Mouse (Mus musculus): ENCODE measurements at regions not wholly inside any gene's neighbourhood (a gene's known extent, or its start where the extent isn't known, plus 50 kb on each side); places are given as distances from the start of the nearest gene placed in this dataset.

DNA sequence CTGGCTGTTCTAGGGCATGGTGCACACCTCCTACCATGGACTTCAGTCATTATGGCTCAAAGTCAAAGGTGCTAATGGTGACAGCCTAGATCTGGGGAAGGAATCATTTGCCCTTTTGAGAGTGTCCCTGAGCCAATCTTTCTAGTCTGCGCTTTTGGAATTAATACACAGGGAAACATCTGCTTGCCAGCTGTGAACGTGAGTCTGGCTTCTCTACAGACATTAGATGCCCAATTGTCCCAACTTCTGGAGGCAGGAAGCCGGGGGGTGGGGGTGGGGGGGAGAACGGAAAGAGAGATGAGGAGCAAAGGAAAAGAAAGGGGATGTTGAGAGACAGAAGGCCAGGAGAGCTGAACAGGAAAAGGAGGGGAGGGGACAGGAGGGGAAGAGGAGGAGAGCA lies 377.9 kb upstream of the Spred2 start:
- TF ChIP-seq CTCF (conservative IDR thresholded peaks at IDR 0.05; ENCODE audit: low read length) (no peak), NANOG (IDR thresholded peaks at IDR 0.05; ENCODE audit: borderline replicate concordance, low read length) (no peak)

All from E14TG2a.4 (cell line).